Mouse (Mus musculus) left cerebral cortex, adult 11 months (tissue): ENCODE results near the gene Fuz.
"Not testable (repeated sequence)": the region's sequence is repeated elsewhere in the genome, so short reads cannot be mapped to it uniquely, and the experiment has no call there.

Source experiments
- DNase-seq: peaks from one replicate; pipeline ENCODE4 v3.0.0; 2022; ENCODE audit warnings: low spot score

Fuz gene

DNA sequence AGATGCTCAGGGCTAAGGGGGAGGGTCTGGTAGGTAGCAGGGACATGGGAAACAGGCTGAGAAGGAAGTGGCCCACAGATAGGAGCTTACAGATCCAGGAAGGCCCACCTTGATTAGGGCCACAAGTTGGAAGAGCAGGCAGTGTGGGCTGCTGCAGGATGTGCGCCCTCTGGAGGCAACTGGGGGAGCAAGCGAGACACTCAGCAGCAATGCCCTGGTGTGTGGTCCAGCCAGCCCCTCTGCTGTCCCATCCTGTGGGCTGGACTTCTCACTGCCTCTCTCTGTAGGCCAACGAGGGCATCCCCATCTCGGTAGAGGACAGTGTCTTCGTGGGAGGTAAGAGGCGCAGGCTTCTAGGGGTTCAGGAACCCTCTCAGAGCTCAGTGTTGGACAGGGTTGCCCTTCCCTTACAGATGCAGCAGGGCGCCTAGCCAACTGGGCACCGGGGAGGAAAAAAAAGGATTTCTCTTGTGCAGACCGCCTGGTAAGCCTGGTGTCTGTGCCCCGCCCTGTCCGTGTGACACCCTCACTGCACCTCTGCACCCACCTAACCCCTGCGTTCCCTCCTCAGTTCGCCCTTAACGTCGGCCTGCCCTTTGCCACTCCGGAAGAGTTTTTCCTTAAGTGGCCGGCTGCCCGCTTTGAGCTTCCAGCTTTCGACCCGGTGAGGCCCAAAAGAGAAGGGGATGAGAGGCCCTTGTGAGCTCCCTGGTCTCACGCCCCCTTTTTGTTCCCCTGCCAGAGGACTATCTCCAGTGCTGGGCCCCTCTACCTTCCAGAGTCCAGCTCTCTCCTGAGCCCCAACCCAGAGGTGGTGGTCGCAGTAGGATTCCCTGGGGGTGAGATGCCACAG lies 35.1 kb upstream of the Fuz start:
- no peak for DNase-seq

DNA sequence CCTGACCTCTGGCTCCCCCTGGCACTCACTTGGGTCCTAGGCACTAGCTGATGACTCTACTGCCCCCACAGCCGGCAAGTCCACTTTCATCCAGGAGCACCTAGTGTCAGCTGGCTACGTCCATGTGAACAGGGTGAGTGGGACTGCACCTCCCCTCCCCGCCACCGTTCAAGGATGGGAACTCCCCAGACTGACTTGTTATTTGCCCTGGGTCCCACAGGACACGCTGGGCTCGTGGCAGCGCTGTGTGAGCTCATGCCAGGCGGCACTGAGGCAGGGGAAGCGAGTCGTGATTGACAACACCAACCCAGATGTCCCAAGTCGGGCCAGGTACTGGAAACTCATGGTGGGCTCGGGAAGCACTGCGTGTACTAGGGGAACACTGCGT lies 34.5 kb upstream of the Fuz start:
- no peak for DNase-seq

DNA sequence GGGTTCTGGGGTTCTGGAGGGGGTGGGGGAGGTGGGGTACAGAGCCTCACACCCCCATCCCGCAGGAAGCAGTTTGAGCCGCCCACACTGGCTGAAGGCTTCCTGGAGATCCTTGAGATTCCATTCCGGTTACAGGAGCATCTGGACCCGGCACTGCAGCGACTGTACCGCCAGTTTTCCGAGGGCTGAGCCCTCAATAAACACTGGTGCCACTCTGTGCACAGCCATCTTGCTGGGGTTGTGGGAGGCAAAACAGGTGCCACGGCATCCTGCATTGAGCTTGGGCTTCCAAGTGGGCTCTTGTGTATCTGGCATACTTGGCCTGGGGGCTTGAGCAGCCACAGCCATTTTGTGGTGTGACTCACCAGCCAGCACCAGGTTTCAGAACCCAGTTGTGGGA lies 33.4 kb upstream of the Fuz start:
- no peak for DNase-seq

DNA sequence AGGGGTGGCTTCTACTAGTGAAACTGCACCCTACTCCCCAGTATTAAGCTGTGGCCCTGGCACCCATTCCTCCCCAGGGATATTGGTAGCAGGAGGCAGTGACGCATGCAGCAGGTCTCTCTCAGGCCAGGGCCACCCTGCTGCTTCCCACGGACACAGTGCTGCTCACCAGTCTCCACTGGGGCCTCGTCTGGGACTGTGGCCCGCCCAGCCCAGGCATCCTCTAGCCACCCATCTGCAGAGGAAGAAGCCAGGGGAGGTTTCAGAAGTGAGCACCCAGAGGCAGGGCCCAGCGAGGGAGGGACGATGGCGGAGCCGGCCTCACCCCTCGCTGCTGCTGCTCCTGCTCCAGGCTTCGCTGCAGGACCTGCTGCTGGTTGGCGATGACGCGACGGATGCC lies 32.7 kb upstream of the Fuz start:
- no peak for DNase-seq

- DNase-seq = no peak
Observed at GRCm38 (mm10) chr7:44863982-44864494, 31.8 kb upstream of the Fuz start.

DNA sequence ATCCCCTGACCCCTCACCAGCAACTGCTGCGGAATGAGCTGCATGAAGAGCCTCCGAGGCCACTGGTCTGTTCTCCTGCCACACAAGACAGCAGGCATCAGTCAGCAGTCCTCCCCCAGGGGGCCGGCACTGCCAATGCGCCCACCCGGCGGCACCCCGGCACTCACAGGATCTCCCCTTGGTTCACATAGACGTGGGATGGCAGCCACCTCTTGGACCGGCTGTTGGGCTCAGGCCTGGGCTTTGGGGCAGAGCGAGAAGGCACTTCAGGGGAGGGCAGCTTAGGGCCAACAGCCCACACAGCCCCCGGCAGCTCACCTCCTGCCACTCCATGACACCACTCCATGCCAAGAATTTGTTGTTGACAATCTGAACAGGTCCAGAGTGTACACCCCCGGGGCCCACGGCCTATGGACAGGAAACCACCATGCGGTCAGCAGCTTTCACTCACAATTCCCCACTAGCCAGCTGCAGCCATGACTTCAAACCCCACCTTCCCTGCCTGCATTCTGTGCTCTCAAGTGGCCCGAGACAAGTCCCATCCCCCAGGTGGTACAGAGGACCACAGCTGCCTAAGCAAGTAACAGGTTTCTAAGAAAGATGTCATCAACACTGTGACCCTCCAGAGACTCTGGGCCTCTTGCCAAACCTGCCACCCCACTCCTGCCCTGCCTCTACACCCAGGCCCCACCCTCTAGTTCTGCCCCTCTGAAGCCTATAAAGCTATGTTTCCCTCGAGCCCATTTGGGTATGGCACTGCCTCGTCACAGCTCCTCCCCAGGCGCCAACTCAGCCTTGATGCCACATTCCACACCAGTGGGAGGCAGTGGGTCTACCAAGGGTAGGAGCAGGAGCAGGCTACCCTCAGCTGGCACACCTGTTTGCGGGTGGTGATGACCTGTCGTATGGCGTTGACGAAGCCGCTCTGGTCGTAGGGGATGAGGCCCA lies 31.0 kb upstream of the Fuz start:
- no peak for DNase-seq

GRCm38 (mm10) chr7:44866276-44867009 lies 29.4 kb upstream of the Fuz start:
- DNase-seq = no peak

- no peak for DNase-seq
Observed at GRCm38 (mm10) chr7:44867010-44867702, 28.7 kb upstream of the Fuz start.

- no peak for DNase-seq
Observed at GRCm38 (mm10) chr7:44867802-44868201, 28.1 kb upstream of the Fuz start.

DNA sequence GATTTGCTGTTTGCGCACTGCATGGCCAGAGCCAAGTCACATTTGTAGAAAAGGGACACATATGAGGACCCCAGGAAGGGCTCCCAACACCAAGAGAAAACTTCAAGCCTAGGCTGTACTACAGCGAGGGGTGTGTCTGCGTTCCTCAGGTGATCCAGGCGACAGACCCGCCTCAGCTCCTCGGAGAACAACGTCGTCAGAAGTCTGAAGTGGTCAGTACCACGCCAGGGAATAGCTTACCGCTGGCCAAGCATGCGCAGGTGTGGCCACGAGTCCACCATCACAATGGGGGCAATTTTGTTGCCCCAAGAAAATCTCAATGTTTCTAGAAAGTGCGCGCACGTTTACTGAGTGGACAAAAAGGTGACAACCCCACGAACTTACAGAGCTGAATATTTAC lies 27.4 kb upstream of the Fuz start:
- no peak for DNase-seq

DNA sequence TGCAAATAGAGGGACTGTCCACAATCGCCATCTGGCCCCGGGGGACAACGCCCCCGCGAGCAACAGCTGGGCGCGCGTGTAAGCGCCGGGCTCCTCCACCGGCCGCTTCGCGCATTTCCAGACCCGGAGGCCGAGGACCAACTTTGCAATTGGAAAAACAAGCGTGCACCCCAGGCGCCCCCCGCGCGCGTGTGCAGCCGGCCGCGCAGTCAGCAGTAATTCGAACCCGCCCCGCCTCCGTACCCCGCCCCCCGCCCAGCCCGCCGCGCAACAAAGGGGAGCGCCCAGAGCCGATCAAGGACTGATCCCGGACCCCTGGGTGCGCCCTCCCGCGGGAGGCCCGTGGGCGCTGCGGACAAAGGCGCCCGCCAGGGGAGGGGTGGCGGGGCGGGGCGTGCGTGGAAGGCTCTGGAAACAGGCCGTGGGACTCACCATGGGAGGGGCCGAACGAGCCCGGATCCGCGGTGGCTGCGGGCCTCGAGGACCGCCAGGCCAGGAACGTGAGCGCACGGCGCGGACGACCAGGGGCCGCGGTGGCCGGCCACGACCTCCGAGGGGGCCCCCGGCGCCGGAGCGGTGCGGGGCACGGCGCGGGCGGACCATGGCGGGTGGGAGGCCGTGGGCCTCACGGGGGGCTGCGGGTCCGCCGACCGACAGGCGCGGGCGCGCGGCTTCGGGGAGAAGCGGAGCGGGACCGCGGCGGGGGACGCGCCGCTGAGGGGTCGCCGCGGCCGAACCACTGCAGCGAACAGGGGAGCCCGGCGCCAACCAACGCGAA lies 26.8 kb upstream of the Fuz start:
- no peak for DNase-seq

DNA sequence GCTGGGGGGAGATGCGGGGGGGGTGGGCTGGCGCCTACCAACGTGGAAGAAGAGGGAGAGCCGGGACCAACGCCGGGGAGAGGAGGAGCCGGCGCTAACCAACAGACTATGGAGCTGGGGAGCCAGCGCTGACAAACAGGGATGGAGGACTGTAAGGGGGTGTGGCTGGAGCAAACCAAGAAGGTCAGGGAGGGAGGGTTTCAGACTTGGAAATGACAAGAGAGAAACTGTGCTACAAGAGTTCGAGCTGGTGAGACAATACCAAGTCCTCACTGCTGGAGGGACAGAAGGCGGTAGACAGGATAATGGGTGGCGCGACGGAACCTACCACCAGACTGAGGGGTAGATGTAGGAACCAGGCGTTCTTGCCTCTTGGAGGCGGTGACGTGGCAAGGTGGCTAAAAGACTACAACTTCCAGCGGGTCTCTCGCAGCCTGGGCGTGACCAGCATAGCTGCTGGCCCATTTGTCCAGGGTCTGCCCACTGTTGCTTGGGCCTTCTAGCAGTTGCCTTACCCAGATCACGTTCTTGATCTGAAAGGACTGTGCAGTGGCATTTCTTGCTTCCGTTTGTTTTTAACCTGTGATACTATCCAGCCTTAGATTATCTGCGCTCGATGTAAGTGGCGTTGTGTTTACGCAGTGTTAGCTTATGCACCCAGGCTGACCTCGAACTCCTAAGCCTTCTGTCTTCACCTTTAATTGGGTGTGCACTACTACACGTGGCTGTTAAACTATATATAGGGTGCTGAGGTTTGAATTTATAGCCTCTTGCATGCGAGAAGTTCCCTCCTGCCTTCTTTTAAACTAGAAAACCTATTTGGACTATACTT lies 26.0 kb upstream of the Fuz start, which contains the start of gene Ptov1:
TSS of gene Ptov1 (minus strand) at position 92 of the 832 bp plus-strand sequence.
- DNase-seq = peak; percentile 97

- no peak for DNase-seq
Observed at GRCm38 (mm10) chr7:44870614-44871013, 25.3 kb upstream of the Fuz start.

GRCm38 (mm10) chr7:44871181-44871580 lies 24.7 kb upstream of the Fuz start:
- DNase-seq = no peak

- DNase-seq = not testable (repeated sequence)
Observed at GRCm38 (mm10) chr7:44871774-44872173, 24.1 kb upstream of the Fuz start.

GRCm38 (mm10) chr7:44877833-44878232 lies 18.0 kb upstream of the Fuz start:
- no peak for DNase-seq

DNA sequence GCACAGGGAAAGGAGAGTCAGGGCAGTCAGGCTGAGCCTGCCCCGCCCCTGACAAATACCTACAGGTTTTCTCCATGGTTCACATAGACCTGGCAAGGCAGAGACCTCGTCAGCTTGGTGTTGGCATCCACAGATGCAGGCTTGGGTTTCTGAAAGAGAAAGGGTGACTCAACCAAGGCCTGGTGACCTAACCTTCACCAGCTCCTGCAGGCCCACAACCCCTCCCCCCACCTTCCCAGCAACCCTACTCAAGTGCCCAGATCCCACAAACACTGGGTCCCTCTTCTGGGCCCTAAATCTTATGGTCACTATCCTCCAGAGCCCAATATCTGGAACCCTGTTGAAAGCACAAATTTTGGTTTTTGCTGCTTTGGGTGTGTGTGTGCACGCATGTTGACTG lies 12.8 kb upstream of the Fuz start:
- DNase-seq = no peak

- no peak for DNase-seq
Observed at GRCm38 (mm10) chr7:44884637-44885036, 11.2 kb upstream of the Fuz start.

DNA sequence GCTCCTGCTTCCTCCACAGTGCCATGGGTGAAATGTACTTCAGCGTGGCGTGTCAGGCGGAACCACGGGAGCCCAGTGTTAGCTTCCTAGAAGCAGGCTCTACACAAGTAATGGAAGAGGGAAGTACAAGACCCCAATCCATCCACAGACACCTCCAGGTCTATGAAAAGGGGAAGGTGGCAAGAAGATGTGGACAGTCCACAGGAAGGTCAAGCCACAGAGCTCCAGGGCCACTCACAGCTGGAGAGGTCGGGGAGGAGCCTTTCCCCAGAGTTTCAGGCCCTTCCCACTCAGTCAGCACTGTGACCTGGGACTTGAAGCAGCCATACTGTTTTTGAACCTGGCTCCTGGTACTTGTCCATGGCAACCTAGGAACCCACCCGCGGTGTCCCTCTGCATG lies 8.9 kb upstream of the Fuz start:
- no peak for DNase-seq
